Mouse (Mus musculus): ENCODE measurements around the gene Dhx38.

DNA sequence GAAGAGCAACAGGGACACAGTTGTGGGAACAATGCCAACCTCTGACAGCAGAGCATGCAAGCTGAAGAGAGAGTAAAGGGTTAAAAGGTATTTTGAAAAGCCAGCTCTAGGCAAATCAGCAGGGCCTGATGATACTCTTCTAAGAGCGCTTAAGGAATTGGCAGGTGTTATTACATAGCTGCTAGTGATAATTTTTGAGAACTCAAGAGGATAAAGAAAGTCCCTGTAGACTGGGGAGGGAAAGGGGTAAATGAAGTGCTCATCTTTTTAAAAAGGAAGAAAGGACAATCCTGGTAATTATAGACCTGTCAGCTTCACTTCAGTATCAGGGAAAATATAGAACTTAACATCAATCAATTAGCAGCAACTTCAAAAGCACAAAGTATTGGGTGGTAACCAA is 62.1 kb downstream of the Dhx38 start:
- TF ChIP-seq POLR2A (IDR thresholded peaks at IDR 0.05; ENCODE audit: insufficient read depth, low read length) (no peak), CTCF (IDR thresholded peaks at IDR 0.05; ENCODE audit: low read depth, low read length) (no peak), EP300 (IDR thresholded peaks at IDR 0.05; ENCODE audit: insufficient read depth, low read depth, low read length) (no peak)

Data from ES-Bruce4 (cell line).